Mouse (Mus musculus): ENCODE results near the gene Tsc22d3.
"Not testable (repeated sequence)": the region's sequence is repeated elsewhere in the genome, so short reads cannot be mapped to it uniquely, and the experiment has no call there.

The Tsc22d3 gene

DNA sequence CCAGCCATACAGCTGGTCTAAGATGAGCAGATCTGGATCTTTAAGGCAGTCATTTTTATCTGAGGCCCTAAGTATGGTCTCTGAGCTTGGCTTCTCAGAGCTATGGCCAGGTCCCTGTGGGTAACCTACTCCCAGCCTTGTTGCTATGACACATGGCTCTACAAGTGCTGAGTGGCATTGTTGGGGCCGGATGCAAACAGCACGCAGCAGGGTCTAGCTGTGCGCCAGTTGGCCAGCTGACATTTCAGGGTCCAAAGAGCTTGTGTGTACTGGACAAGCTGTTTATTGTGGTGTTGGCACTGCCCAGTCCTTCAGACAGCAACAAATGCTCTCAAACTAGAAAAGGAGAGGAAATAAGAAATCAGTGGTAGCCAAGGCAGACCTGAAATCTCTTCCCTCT, 35.2 kb downstream of the Tsc22d3 start:
- DNase-seq, result no peak

DNA sequence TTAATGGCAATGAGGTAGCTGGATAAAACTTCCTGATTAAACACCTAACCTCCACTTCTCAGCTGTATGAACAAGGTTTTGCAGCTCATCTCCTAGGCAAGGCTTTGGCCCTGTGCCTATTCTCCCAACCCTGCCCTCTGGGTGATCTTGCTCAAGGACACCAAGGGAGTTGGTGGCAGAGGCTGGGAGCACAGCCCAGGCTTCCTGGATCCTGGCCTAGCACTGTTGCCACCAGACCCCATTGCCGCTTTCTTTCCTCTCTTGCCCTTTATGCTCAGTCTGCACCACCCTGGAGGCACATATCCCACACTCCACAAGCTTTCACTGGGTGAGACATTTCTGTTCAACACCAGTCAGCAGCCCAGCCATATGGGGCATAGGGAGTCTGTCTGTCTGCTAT, 35.7 kb downstream of the Tsc22d3 start:
- no peak for DNase-seq

GRCm38 (mm10) chrX:140558176-140558844, 42.1 kb downstream of the Tsc22d3 start:
- DNase-seq, result no peak

- no peak for DNase-seq
These were observed 44.5 kb downstream of the Tsc22d3 start for GRCm38 (mm10) chrX:140555965-140556364.

GRCm38 (mm10) chrX:140555423-140555822, 45.0 kb downstream of the Tsc22d3 start:
- no peak for DNase-seq

DNA sequence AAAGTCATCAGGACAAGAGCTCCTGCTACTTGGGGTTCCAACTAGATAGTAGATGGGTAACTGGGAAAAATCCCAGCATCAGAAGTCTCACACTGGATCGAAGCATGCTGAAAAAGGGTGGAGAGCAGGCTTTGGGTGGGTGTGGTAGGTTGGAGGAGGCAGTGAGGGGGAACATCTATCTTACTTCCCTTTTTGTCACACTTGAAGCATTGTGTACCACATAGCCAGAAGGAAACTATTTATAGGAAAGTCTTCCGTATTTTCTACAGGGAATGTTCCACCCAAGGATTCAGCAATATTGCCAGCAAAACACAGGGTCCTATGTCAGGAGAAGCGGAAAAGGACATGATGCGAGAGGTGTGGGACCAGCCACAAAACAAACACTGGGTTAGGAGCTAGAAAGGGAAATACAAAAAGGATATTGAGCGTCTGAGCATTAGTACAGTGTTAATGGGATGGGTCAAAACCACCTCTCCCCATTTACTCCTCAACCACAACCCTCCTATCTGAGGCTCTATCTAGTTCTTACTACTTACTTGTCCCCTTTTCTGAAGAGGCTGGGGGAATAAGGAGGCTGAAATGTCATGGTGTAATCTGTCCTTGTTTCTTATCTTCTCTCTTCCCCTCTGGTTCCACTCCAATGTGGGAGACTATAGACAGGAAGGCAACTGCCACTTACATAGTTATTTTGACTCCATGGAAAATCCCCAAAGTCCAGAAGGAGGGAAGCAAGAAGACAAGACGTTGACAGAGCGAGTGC, 52.6 kb downstream of the Tsc22d3 start:
- DNase-seq, result no peak

- peak; percentile 73 for DNase-seq
These were observed 55.7 kb downstream of the Tsc22d3 start for GRCm38 (mm10) chrX:140544737-140545136.

GRCm38 (mm10) chrX:140542938-140543673, 57.4 kb downstream of the Tsc22d3 start:
- peak; percentile 70 for DNase-seq

DNA sequence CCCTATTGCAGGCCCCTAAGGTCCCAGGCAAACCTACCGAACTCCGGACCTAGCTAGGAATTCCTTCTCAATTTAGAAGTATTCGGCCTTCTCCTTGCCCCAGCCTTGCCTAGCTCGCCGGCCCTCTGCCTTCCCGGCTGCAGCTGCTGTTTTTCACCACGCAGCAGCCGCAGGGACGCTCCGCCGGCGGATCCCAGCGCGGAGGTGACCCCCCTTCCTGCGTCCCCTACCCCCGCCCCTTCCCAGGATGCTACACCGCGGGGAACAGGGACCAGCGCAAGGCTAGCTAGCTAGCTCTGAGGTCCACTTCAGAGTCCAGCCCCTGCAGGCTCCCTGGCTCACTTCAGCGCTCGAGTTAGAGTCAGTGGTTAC, 58.0 kb downstream of the Tsc22d3 start:
- peak; percentile 76 for DNase-seq

DNA sequence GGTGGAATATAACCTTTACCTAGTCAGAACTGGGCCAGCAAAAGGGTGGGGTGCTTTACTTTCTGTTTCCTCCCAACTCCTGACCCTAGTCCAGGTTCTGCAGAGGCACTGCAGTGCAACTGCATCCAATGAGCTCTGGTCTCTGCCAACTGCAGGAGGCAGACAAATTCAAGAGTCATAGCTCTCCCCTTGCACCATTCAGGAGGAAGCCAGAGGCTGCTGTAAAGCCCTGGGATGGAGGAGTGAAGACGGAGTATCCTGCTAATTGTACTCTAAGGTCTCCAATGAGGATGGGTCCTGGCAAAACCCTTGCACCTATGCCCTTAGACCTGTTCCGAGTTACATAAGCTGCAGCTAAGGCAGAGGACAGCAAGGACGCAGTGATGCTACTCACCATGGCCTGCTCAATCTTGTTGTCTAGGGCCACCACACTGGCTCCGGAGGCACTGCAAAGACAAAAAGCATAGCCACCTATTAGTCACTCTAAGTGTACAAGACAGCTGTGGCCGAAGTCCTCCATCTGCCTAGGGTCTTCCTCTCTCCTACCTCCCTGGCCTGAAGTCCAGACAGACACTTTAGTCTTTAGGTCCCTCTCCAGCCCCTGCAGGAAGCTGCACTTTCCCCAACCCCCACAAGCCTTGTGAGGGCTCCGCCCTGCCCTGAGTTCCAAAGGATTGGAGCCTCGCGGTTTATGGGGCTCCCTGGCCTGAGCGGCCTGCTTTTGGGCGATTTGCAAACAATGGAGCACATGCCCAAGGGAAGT, 58.6 kb downstream of the Tsc22d3 start:
- DNase-seq, result peak; percentile 3

GRCm38 (mm10) chrX:140540500-140541114, 59.9 kb downstream of the Tsc22d3 start:
- no peak for DNase-seq

DNA sequence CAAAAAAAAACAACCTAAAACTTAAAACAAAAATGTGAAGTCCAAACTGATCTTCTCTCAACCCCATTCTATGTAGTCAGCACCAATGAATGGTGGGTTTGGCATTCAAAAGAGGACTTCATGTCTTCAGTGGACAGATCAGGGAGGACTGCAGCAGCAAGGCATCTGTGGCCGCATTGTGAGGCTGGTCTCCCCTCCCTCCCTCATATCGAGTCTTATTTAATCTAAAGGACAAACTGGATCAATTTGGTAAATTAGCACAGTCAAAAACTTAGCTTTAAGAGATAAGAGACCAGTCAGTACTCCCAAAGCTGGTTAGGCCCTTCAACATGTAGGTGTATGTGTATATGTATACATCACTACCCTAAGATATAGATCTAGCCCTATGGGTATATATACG, 60.6 kb downstream of the Tsc22d3 start:
- DNase-seq, result not testable (repeated sequence)

DNA sequence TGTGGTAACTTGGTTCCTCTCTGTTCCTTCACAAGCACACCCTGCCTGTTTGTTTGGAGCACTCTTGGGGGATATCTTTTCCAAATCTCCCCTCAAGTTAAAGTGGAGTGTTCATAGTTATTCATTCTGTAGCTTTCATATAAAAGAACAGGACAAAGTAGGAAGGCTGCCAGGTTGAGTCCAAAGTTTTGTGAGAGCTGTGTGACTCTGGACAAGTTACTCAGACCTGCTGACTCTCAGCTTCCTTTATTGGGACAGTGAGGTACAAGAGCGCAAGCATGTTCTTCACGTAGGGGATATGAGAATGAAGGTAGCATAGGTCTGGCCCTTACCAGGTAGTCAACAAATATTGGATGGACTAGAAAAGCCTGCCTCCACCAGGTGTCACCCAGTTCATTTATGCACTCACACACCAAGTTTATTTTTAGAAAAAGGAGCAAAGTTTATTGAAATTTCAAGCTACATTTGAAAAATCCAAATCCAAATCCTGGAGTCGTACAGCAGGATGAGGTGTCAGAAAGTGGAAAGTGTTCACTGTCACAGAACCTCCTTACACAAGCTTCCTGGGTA, 61.3 kb downstream of the Tsc22d3 start:
- no peak for DNase-seq

GRCm38 (mm10) chrX:140538649-140539048, 61.8 kb downstream of the Tsc22d3 start:
- DNase-seq, result no peak

- no peak for DNase-seq
These were observed 62.8 kb downstream of the Tsc22d3 start for GRCm38 (mm10) chrX:140537662-140538061.

- no peak for DNase-seq
These were observed 65.0 kb downstream of the Tsc22d3 start for GRCm38 (mm10) chrX:140535487-140535886.

DNA sequence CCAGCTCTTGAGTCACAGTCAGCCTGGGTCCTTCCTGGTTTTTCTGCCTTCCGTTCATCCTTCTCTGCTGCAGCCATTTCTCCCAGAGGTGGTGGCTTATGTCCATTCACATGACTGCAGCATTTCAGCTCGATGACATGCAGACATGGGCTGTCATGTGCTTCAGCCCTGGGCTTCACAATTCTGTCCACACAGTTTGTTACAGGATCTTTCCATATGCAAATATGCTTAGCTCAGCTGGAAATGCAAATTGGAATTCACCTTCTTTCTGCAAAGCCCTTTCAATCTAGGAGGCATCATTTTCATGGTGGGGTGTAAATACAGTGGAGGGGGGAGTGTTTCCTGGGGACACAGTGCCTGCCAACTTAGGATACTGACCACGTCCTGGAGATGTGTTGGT, 66.2 kb downstream of the Tsc22d3 start:
- DNase-seq, result no peak

DNA sequence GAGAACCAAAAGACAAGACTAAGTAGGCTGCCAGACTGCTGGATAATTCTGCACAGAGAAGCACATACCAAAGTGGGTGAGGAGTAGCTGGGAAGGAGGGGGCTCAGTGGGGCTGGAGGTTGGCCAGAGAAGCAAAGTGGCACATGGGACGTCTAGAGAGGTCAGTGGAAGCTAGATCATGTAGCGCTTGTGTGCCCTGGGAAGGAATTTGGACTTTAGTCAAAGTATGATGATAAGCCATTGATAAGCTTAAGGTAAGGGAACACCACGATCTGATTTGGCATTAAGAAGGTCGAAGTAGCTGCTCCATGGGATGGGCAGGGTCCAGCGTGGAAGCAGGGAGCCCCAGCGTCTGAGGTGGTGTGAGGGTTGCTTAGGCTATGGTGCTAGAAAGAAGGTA, 68.1 kb downstream of the Tsc22d3 start:
- no peak for DNase-seq

- DNase-seq, result no peak
These were observed 69.1 kb downstream of the Tsc22d3 start for GRCm38 (mm10) chrX:140531356-140531755.

DNA sequence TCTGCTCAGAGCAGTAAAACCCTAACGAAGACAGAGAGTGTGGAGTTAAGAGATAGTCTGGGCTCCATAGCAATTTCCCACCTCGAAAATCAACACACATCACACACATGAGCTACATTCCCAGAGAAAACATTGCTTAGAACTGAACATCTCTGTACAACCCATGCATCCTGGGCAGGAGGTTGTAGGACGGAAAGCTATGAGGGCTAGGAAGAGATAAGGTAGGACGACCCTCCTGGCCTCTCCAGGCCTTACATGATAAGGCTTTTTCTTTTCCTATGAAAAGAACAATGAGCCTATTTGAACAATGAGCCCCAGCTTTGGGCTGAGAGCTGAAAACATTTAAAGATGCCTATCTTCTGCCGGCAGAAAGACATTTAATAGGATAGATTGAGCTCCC, 69.8 kb downstream of the Tsc22d3 start:
- no peak for DNase-seq

DNA sequence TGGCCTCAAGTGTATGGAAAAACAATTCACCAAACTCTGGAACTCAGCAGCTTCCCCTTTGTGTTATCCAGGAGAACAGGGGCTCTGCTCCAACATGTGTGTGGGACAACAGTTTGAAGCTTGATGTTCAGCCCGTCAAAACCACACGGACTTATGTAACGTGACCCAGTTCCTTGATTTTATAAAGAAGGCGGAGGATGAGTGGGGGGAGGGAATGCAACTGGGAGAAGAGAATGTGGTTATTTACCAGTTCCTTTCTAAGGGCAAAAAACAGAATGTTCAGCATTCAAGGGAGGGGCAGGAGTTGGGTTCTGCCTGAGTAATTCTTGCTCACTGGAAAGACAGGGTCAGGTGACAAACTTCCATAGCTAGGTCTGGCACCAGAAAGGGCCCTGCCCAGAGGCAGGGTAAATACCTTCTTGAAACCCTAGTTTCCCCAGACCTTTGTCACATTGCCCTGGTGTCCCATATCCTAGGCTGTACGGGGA, 71.3 kb downstream of the Tsc22d3 start:
- no peak for DNase-seq

GRCm38 (mm10) chrX:140527231-140527630, 73.2 kb downstream of the Tsc22d3 start:
- no peak for DNase-seq
